Mouse (Mus musculus) liver, embryonic 14.5 days (tissue): Measurements from ENCODE around the gene Naxd.

Source experiments
- CTCF ChIP-seq: IDR thresholded peaks from 2 replicates; pipeline ENCODE4 v1.5.1; 2016; ENCODE audit warnings: antibody characterized with exemption, low read depth, control low read depth
- EP300 ChIP-seq: IDR thresholded peaks from 2 replicates; pipeline ENCODE4 v1.6.1; 2016; ENCODE audit warnings: antibody characterized with exemption, low read depth

DNA sequence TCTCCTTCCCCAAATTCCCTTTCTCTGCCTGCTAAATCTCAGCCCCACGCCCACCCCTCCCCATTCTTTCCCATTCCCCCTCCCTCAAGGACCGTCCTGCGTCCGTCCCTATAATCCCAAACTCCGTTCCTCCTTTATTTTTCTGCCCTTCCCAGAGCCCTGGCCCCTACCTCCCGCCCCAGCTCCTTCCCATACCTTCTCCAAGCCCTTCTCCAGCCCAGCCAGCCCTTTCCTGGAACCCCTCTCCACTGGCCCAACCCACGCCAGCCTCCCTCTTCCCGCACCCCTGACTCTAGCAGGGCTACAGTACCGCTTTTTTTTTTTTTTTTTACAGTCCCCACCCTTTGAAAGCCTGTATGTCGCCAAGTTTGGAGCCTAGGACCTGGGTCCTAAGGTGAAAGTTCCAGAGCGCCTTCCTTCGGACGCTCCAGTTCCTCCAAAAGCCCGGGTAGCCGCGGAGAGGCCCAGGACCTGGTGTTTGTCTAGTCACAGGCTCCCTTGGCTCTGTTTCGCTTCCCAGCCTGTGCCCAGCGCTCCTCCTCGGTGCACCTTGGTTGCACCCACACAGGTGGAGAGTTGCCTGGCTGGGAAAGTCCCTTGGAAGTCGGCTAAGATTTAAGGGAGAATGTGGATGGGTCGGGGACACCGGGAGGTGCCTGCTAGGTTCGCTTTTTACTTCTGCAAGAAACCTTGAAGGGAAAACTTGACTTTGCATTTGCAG is 18.3 kb upstream of the Naxd start:
- TF ChIP-seq CTCF (no peak), EP300 (no peak)
